Mouse (Mus musculus) retina, postnatal 1 day (tissue): Measurements from ENCODE around the gene Gnb2.

ENCODE experiments used
- DNase-seq: peaks from one replicate; pipeline ENCODE4 v3.0.0-alpha.2; 2012

The Gnb2 gene

GRCm38 (mm10) chr5:137533117-137533827 is at the start of gene Gnb2, which contains the start of gene Epo:
Gene Gnb2 (minus strand): TSS chr5:137533510.
Gene Epo (minus strand): TSS chr5:137533242.
- DNase-seq = peak; percentile 99

GRCm38 (mm10) chr5:137582702-137583101 is 49.4 kb upstream of the Gnb2 start:
- peak; percentile 11 for DNase-seq

DNA sequence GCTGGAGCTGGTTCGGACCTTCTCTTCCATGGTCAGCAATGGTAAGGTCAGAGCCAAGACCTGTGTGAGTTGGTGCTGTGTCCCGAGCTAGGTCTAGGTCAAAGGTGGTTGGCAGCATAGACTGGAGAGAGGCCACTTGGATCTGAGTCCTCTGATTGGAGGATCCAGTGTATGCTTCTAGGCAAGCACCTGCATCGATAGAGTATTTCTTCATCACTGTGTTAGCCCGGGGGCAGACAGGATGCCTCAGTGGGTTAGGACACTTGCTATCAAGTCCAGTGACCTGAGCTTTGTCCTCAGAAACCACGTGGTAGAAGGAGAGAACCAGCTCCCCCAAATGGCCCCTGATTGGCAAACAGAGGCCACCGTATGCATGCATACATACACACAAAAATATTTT is 46.9 kb upstream of the Gnb2 start:
- no peak for DNase-seq

- DNase-seq = peak; percentile 66
These were observed 41.2 kb upstream of the Gnb2 start for GRCm38 (mm10) chr5:137574470-137574901.

- DNase-seq = no peak
These were observed 37.6 kb upstream of the Gnb2 start for GRCm38 (mm10) chr5:137570691-137571586.

GRCm38 (mm10) chr5:137570181-137570580 is 36.9 kb upstream of the Gnb2 start:
- no peak for DNase-seq

DNA sequence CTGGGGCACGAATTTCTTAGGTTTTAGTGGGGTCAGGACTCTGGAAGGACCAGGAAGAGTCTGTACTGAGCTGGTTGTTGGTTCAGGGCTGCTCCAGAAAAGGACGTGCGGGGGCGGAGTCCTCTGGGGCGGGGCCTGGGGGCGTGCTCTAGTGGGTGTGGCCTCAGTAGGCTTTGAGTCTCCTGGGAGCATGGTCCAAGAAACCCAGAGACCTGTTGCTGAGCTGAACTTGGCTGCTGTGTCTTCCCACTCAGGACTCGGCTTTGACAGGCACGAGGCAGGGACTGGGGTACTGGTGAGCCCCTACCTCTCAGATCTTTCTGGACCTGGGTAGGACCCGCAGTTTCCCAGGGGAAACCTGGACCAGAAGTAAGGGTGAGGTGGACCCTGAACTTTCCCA is 36.4 kb upstream of the Gnb2 start, which contains the start of gene Tfr2:
Gene Tfr2, plus strand, starts transcription at position 176 of the 400 bp plus-strand sequence.
- DNase-seq = peak; percentile 23

GRCm38 (mm10) chr5:137569031-137569430 is 35.7 kb upstream of the Gnb2 start:
- DNase-seq = no peak

- DNase-seq = peak; percentile 48
These were observed 35.0 kb upstream of the Gnb2 start for GRCm38 (mm10) chr5:137568223-137568798.

GRCm38 (mm10) chr5:137566416-137566815 is 33.1 kb upstream of the Gnb2 start:
- no peak for DNase-seq

DNA sequence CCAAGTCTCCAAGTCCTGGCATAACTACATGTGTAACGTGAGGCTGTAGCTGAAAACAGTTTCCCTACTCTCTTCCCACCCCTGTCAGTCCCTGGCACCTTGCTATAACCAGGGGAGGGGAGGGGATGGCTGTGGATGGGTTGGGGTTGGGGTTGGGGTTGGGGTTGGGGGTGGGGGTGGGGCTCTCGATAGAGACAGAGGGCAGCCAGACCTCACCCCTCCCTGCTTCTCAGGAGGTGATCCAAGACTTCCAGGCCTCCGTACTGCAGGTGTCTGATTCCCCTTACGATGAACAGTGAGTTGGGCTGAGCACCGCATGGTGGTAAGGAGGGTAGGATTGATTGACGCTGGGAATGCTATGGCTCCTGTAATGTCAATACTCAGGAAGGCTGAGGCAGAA is 32.4 kb upstream of the Gnb2 start:
- DNase-seq = no peak

DNA sequence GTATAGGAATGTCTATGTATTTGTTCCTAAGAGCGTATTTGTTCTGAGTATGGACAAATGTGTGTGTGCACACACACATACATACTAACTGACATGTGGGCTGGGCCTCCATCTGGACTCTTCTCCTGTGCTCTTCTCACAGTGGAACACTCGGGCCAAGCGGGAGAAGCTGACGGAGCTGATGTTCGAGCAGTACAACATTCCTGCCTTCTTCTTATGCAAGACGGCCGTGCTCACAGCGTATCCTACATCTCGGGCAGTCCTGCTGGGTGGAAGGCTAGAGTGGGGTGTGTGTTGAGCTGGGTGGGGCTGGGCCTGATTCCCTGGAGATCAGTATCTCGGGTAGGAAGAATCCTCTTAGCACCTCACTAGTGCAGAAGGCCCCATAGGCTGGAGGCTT is 29.7 kb upstream of the Gnb2 start:
- DNase-seq = no peak

GRCm38 (mm10) chr5:137561556-137561955 is 28.2 kb upstream of the Gnb2 start:
- DNase-seq = no peak

DNA sequence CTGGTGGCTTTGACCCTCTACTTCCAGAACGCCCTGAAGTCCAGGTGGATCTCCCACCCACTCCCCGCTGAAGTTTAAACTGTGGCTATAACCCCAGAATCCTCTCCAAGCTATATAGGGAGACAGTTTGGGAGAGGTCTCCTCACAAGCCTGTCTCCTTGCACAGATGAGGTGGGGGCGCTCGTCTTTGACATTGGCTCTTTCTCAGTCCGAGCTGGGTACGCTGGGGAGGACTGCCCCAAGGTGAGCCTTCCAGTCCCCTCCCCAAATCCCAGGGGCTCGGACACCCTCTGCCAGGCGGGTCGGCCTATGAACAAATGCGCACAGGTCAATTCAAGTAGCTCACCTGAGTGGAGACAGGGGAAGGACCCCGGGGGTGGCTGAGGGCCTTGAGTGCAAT is 20.6 kb upstream of the Gnb2 start:
- DNase-seq = no peak

DNA sequence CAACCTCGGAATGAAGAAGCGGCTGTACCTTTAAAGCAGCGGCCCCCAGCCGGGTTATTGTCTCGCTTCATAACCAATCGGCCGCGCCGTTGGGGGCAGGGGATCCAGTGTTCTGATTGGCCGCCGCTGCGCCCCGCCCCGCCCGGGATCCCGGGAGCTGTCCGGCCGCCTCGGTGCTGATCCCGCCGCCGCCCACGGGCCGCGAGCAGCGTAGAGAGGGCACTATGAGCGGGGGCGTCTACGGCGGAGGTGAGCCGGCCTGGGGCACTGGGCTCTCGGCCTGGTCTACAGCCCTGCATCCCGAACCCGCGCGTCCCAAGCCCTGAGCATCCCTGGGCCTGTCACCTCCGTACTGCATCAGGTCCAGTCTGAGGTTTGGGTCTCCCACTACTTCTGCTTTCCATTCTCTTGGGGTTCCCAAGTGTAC is 20.1 kb upstream of the Gnb2 start, which contains the start of gene Actl6b:
Gene Actl6b, plus strand, starts transcription at position 107 of the 427 bp plus-strand sequence.
- DNase-seq = peak; percentile 90

DNA sequence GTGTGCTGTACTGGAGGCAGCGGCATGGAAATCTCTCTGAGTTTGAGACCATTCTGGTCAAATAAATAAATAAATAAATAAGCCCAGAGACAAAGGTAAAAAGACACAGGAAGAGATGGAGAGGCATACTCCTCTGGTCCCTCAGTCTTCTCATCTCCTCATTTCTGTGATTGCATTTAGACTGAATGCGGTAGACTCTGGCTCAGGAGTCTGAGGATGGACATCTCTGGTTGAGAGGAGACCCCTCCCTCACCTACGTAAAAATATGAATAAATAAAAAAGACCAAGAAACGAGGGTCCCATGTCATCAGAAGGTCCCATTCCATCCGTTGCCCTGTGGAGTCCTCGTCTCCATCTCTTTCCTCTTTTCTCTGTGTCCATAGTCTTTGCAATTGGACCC is 19.7 kb upstream of the Gnb2 start:
- no peak for DNase-seq

GRCm38 (mm10) chr5:137551119-137551518 is 17.8 kb upstream of the Gnb2 start:
- DNase-seq = no peak

- DNase-seq = no peak
These were observed 16.5 kb upstream of the Gnb2 start for GRCm38 (mm10) chr5:137549840-137550239.

- DNase-seq = no peak
These were observed 12.3 kb upstream of the Gnb2 start for GRCm38 (mm10) chr5:137545596-137545995.

GRCm38 (mm10) chr5:137544926-137545325 is 11.6 kb upstream of the Gnb2 start:
- no peak for DNase-seq

DNA sequence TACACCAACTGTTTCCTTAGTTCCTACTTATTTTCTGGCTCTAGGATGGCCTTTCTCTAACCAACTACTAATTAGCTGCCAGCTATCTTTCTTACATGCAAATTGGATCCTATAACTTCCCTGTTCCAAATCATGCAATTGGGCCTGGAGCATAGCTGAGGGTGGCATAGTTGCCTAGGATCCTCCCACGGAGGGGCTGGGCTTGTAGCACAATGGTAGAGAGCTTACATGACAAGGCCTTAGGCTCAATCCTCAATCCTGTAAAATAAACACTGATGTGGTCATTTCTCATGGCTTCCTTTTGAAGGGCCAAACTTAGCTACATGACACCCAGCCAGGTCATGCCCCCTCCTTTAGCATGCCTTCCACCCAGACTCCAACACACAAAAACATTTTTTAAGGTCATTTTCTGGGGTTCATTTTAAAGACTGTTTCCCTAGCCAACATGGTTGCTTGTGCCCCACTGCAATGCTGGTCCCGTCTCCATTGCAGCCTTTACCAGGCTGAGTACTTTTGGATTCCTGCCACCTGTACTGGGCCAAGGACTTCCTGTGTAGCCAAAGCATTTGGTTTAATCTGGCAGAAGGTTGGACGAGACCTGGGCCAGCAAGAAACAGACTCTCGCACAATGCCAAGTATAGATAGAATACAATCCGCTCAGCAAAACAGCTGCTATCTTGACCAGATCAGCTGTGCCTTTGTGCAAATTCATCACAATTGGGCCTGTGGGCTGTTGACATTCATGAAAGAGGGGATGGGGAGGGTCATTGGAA is 8.6 kb upstream of the Gnb2 start:
- no peak for DNase-seq

DNA sequence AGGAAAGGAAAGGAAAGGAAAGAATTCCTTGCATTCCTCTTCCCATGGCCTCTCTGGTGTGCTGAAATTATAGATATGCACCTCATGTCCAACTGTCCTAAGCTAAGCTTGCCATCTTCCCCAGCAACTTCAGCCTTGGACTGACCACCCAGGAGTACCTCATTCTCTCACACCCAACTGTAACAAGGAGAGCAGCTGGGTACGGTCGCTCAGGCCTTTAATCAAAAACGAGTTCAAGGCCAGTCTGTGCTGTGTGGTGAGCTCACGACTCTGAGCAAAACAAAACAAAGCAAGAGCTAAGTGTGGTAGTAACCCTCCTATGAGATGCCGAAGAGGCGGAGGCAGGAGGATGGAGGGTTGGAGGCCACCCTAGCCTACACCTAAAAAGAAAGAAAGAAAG is 7.7 kb upstream of the Gnb2 start:
- DNase-seq = no peak
